Mouse (Mus musculus): Measurements from ENCODE around the gene Arl5c.

Gene Arl5c

DNA sequence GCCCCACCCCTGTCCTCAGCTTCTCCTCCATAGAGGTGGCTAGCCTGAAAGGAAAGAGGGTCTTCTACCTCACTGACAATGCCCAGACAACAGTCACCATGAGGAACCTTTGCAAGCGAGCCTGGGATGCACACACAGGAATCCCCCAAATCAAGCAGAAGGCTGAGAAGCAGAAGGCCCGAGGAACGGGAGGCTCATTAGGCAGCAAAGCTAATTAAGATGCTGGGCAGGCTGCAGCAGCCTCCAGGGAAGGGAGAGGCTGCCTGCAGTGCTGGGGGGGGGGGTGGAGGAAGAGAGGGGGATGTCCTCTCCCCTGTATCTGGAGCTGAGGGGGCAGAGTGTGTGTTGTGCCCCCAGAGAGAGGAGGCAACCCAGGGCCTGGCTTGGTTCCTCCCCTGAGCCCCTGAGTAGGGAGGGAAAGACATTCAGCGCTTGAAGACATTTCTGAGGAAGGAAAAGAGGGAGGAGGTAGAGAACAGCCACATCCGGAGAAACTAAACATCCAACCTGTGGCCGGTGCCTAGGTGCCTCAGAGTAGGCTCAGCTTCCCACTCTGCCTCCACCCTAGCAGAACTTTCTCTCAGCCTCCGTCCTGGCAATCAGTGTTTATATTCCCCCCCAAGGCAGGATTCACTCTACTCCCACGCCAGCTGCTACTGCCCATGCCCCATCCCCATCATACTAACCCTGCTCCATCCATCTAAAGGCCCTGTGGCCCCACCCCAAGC lies 24.1 kb upstream of the Arl5c start:
- no peak for DNase-seq (ENCODE audit: low read depth, low spot score)

DNA sequence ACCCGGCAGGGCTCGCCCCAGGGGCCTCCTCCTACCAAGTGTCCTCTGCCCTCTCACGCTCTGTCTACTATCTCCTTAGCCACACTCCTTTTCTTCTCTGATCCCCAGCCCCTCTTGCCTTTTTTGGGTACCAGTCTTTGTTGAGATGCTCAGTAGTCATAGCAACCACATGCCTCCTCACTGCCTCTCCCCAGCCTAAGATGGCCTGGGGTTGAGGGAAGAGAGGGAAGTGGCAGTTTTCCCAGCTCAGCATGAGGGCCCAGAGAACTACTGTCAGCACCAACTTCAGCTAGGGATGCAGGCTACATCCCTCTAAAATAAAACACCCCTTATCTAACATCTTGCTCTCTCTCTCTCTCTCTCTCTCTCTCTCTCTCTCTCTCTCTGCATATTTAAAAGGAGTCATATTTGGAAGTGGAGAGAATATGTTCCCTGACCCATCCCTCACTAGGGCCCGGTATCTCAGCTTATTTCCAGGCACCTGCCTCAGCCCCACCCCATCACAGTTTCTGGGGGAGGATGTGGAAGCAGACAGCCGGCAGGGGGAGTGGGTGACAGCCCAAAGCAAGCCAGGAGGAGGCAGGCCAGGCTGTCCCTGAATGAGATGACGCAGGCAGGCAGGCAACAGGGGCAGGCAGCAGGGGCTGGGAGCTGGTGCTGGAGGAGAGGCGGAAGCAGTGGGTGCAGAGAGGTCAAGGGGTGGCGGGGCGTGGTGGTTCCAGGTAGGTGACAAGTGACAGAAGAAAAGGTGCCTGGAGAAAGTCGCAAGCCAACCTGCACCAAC lies 23.1 kb upstream of the Arl5c start:
- no peak for DNase-seq (ENCODE audit: low read depth, low spot score)

DNA sequence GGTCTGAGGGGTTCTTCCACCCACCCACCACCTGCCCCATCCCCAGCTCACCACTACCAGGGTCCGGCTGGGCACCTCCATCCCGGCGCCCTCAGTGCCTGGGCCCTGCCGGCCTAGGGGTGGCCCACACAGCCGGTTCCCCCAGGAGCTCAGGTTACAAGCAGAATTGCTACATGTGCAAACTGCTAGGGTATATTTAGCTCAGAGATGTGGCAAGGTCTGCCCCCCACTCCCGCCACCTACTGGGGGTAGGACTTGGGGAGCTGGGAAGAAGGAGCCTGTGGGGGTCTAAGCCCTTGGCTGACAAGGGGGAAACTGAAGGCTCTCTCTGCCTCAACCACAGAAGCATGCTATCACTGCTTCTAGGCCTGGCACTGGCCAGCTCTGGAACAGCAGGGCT lies 22.2 kb upstream of the Arl5c start:
- DNase-seq (ENCODE audit: low read depth, low spot score), result peak; percentile 81

DNA sequence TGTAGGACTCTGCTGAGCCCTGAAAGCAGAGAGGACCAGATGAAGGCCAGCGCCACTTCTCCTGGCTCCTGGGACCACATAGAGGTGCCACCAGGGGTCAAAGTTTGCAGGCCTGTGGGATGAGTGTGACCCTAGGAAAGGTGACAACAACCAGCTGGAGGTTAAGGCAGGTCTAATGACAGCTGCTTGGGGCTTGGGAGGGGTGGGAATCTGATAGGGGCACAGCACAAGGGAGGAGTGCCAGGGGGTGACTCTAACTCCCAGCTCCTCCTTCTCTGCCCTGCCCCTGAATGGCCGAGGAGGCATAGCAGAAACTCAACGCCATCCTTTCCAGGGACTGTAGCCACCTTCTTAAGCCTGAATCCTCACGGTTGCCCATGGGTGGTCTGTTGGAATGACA lies 20.8 kb upstream of the Arl5c start:
- DNase-seq (ENCODE audit: low read depth, low spot score), result peak; percentile 92

DNA sequence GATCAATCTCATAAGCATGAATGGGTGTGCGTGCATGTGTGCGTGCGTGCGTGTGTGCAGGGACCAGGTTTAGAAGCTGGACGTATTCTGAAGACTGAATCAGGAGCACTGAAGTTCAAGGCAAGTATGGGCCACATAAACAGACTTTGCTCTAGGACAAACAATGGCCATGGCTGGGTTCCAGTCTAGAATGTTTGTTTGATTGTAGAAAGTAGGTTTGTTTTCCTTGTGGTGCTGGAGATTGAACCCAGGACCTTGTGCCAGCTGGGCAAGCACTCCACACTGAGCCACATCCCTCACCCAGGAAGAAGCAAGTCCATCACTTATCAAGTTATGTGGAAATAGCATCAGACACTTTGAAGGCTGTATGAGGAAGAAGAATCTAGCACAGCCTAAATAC lies 20.2 kb upstream of the Arl5c start:
- DNase-seq (ENCODE audit: low read depth, low spot score), result no peak

DNA sequence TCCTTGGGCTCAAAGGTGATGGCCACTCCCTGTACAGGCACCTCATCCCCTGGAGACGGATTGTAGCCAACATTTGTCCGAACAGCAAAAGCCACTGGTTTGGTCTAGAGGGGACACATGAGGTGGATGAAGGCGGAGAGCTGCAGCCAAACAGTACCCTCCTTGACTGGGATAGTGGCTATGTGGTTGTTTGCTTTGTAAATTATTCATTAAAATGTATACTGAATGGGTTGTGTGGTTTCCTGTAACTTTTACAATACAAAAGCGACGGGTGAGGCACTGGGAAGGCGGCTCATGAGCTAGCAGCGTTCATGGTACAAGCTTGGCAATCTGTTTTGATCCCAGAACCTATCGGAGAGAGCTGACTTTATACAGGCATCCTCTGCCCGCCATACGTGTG lies 16.9 kb upstream of the Arl5c start:
- DNase-seq (ENCODE audit: low read depth, low spot score), result no peak

DNA sequence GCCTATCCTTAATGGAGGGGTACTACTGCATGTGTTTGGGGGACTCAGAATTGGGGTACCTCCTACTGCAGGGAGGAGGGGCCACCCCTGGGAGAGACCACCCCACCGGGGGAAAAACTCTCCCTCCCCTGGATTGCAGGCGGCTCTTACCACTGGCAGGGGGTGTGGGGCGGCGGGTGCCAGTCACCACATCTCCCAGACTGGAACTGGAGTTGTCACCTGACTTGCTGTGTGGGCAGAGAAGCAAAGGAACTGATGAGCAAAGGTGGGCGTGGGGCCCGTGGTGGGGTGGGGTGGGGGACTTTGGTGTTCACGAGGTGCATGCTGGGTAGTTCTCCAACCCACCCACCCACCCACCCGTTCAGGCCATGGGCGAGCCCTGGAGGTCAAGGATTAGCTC lies 15.7 kb upstream of the Arl5c start:
- no peak for DNase-seq (ENCODE audit: low read depth, low spot score)

DNA sequence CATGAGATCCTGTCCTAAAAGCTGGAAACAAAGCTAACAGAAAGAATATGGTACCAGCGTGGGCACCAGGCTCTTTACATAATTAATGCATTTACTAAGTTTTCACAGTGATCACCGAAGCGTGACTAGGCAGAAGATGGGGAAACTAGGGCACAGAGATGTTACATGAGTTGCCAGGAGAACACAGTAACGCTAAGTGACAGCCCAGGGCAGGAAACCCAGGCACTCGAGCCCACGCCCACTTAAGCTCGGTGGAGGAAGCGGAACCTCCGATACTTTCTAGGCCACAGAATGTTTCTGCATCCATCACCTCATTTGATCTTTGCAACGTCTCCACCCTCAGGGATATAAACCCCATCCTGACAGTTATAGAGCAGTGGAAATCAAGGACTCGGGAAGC lies 12.1 kb upstream of the Arl5c start:
- DNase-seq (ENCODE audit: low read depth, low spot score), result no peak

DNA sequence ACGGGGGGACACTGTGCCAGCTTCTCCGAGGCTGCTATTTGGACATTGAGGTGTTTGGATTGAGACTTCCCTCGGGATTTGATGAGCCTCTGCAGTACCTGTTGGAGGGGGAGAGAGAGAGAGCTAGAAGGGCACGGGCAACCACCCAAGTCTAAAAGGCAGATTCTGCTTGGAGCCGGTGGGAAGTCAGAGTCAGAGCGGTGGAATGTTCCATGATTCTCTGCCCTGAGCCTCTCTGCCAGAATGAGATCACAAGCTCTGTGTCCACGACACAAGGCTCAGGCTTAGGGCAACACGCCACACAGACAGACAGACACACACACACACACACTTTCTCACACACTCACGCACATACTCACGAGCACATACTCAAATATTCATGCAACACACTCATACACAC lies 9.7 kb upstream of the Arl5c start:
- peak; percentile 78 for DNase-seq (ENCODE audit: low read depth, low spot score)

DNA sequence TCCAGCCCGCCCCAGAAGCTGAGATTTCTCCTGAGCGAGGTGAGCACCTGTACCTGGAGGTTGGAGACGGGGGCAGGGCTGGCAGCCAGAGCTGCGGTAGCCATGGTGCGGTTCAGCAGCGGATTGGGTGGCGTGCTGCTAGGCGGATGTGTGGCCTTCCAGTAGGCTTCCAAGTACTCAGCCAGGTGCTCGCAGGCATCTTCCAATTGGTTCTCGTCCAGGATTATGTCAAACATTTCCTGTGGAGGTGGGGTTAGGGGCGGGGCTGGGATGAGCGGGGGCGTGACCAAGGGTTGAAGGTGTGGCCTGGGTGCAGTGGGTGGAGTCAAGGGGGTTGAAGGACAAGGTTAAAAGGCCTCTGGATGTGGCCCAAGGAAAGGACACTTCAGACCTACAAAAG lies 9.1 kb upstream of the Arl5c start:
- DNase-seq (ENCODE audit: low read depth, low spot score), result peak; percentile 70

DNA sequence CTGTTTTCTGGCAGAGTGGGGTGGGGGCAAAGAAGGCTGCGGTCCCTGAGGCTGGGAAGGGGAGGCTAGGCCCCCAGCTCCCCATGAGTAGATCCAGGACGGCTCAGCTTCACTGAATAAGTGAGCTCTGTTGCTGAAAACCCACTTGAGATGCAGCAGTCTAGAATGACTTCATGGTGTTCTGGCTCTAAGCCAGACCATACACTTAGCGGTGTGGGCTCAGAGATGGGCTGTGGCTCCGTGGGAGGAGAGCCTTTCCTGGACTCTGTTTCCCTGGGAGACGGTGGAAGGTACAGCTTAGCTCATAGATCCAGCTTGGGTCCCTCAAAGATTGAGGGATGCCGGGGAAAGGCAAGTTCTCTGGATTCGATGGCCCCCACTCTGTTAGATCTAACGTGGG lies 8.2 kb upstream of the Arl5c start:
- no peak for DNase-seq (ENCODE audit: low read depth, low spot score)

DNA sequence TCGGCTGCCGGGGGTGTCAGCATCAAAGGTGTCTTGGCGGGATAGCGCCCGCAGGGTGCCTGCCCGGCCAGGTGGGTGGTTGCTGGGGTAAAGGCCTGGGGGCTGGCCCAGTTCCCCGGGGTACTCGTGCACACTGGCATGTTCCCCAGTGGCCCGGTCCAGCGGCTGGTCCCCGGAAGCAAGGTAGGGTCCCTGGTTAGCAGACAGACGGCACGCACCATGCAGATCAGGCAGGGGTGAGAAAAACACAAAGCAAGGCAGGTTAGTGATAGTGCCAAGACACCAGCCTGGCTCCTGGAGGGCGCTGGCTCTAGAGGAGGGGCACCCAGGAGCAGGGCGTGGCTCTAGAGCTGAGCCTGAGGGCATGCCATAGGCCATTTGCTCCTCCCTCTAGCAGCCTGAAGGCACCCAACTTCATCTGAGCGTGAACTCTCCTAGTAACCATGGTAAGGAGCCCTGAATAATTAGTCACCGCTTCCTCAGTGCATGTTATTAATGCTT lies 7.2 kb upstream of the Arl5c start:
- DNase-seq (ENCODE audit: low read depth, low spot score), result no peak

DNA sequence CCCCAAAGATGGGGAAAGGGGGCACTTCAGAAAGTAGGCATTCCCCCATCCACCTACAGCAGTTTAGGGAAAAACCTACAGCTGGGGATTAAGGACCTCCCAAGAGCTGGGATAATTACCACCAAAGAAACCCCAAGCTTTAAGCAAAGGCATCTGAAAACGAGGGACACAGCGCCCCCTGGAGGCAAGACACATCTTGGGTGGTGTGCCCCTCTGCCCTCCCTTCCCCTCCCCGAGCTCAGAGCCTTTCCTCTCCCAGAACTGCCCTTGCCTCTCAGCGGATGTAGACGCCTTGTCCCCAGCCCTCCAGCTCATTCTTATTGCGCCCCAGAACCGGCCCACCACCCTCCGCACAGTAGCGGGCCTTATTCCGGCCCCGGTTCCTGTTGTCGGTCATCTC lies 6.6 kb upstream of the Arl5c start:
- DNase-seq (ENCODE audit: low read depth, low spot score), result no peak

DNA sequence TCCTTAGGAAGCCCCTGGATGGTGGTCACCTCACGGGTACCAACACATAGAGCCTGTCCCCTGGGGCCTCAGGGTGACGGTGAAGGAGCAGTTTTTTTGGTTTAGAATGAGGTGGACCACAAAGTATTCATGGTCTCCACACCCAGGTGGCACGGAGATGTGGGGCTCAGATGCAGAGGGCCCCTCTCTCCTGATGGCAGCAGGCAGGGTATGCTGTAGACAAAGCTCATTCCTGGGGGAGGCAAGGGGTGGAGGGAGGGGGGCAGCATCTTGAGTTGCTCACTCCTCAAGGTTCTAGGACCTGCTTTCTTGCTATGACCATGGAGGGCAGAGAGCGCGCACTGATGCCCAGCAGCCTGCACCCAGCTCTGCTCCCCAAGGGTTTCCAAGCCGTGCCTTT lies 6.0 kb upstream of the Arl5c start:
- no peak for DNase-seq (ENCODE audit: low read depth, low spot score)

DNA sequence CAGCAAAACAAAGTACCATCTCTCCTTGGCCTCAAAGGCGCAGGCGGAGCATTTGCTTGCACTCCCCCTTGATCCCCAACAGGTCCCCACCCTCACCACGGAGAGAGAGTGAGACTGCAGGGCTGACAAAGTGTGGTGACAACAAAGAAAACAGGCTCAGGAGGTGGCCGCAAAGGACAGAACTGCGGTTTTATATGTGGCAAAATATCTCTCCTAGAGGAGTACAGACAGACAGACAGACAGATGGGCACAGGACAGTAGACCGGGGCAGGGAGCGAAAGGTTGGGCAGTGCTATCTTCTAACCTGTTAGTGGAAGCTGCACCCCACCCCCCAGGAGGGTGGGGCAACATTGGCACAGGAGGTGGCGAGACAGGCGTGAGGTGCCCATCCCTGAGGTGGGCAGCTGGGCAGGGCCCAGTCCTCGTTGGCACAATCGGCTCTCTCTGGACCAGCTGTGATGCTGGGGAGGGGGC lies 5.4 kb upstream of the Arl5c start:
- DNase-seq (ENCODE audit: low read depth, low spot score), result no peak

DNA sequence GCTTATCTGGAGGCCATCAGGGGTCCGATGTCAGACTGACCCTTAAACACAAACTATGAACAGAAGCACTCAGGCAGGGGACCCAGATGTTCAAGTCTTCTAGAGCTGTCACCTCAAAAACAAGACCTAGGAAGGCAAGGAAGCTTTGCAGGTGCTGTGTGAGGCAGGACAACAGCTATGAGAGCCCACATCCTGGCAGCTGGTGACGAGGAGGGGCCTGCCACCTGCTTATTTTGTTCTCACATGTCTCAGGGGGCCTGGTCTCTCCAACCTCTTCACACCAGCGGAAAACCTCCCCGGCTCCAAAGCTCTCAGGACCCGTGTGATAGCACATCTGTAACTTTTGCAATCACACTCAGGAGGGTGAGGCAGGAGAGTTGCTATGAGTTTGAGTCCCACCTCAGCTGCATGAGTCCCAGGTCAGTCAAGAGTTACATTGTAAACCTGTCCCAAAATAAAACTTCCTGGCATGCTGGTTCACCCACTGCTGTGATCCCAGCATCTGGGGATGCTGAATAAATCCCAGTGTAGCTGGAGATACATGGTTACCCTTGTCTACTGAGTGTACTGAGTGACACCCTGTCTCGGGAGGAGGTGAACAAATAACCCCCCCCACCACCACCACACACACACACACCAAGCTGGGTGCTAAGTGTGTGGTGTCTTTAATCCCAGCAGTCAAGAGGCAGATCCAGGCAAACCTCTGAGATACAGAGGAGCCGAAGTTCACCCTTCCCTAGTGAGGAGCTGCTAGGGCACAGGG lies 4.6 kb upstream of the Arl5c start:
- no peak for DNase-seq (ENCODE audit: low read depth, low spot score)

DNA sequence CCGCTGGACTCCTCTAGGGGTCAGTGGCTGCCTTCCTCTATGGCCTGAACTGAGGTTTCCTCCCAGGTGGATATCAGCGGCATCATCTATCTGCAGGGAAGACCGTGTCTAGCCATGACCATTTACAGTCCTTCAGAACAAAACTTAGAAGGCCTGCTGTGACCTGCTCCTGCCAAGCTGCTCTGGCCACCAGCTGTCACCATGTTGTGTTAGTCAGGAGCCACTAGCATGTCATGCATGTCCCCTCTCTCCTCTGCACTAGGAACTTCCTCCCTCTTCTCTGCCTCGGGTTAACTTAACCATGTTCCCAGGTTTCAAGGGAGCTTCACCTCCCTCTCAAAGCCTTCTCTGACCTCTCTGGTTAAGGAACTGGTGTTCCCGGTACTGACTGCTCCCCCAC lies 3.8 kb upstream of the Arl5c start:
- no peak for DNase-seq (ENCODE audit: low read depth, low spot score)

DNA sequence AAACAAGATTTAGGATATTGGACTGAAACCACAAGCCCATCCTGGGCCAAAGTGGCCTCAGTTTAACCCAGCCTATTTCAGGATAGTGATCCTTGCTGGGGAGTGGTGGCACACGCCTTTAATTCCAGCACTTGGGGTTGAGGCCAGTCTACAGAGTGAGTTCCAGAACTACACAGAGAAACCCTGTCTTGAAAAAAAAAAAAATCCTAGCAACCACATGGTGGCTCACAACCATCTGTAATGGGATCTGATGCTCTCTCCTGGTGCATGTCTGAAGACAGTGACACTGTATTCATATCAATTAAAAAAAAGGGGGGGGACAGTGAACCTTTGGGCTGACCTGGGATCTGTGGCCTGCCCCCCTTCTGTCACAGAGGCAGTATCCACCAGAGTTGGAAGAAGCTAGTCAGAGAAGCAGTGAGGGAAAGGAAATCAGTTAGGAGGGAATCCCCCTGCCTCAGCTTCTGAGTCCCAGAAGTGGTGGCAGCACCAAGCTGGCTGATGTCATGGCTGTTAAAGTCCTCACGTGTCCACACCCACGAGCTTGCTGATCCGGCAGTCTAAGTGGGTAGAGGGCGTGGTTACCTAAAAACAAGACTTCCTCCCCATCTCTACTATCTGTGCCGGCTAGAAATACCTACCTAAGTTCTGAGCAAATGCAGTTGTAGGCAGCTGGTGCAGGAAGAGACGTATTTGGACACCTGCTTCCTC lies 3.1 kb upstream of the Arl5c start:
- DNase-seq (ENCODE audit: low read depth, low spot score), result peak; percentile 61

DNA sequence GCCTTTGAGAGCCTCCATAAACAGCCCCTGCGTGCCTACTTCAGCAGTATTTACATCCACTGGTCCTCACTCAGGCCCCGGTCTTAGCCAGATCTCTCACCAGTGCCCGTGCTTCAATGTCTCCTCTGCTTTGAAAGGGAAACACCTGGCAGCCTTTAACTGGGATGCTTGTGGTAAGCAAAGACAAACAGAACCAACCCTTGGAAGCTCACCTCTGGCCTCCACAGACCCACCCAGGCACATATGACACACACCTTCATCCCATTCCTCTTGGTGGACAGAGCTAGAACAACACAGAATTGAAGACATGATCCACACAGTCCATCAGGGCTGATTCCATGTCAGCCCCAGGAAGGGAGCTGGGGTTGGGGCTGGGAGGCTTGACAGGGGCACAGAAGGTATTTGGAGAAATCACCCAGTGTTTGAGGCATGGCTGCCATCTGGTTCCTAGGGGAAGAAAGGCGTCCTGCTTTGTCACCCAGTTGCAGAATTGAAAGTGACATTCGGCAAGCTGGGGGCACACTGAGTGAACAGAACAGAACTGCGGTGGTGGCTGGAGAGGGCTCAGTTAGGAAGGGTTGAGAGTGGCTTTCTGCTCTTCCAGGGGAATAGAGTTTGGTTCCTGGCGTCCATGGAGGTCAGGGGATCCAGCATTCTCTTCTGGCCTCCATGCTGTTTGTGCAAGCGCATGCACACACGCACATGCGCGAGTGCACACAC lies 2.3 kb upstream of the Arl5c start:
- no peak for DNase-seq (ENCODE audit: low read depth, low spot score)

DNA sequence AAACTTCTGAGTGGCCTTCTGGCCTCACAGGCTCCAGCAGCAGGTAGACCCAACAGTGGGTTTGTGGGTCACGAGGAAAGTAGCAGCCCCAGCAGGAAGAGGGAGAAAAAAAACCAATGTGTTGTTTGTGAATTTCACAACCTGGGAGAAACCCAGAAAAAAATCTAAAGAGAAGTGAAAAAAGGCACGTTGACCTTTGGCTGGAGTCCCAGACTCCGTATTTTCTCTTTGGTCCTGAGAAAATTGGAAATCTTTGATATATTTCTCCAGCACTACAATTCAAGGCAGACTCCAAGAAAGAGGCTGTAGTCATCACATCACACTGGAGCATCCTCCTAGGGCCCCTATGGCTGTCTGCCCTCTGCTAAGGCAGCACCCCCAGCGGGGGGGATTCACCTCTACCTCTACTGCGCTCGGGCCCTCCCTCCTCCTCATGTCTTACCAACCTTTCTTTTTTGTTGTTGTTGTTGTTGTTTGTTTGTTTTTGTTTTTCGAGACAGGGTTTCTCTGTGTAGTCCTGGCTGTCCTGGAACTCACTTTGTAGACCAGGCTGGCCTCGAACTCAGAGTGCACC lies 1.5 kb upstream of the Arl5c start:
- no peak for DNase-seq (ENCODE audit: low read depth, low spot score)

DNA sequence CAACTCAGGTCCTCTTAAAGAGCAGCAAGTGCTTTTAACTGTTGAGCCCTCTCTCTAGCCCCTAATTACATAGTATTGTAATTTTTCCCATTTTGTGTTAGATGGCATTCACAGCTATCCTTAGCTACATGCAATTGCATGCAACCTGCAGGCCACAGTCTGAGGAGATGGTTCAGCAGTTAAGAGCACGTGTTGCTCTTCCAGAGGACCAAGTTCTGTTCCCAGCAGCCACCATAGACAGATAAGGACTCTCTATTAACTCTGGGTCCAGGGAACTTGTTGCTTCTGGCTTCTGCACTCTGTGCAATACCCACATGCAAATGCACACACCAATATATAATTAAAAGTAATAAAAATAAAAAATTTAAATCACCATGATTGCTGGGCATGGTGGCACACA lies 710 bp upstream of the Arl5c start:
- DNase-seq (ENCODE audit: low read depth, low spot score), result no peak

Data from skeletal muscle tissue, adult 2 months (tissue).